Mouse (Mus musculus): ENCODE data around the gene Pdgfb.

Pdgfb gene

GRCm38 (mm10) chr15:80031133-80031532 lies 16.4 kb upstream of the Pdgfb start:
- no peak for DNase-seq

- DNase-seq, result no peak
These were observed 15.6 kb upstream of the Pdgfb start for GRCm38 (mm10) chr15:80030399-80030798.

GRCm38 (mm10) chr15:80028862-80029261 lies 14.1 kb upstream of the Pdgfb start:
- DNase-seq, result no peak

GRCm38 (mm10) chr15:80026689-80027353 lies 12.0 kb upstream of the Pdgfb start:
- no peak for DNase-seq

- no peak for DNase-seq
These were observed 11.3 kb upstream of the Pdgfb start for GRCm38 (mm10) chr15:80026061-80026460.

GRCm38 (mm10) chr15:80025615-80026014 lies 10.8 kb upstream of the Pdgfb start:
- no peak for DNase-seq

GRCm38 (mm10) chr15:80024331-80025313 lies 9.8 kb upstream of the Pdgfb start:
- DNase-seq, result no peak

- DNase-seq, result no peak
These were observed 5.7 kb upstream of the Pdgfb start for GRCm38 (mm10) chr15:80020516-80020915.

- no peak for DNase-seq
These were observed 4.8 kb upstream of the Pdgfb start for GRCm38 (mm10) chr15:80019625-80020024.

- no peak for DNase-seq
These were observed 4.4 kb upstream of the Pdgfb start for GRCm38 (mm10) chr15:80019220-80019619.

GRCm38 (mm10) chr15:80016563-80017301 lies 2.0 kb upstream of the Pdgfb start:
- no peak for DNase-seq

- DNase-seq, result peak; percentile 31
These were observed 605 bp upstream of the Pdgfb start for GRCm38 (mm10) chr15:80015211-80015952.

- no peak for DNase-seq
These were observed 801 bp downstream of the Pdgfb start for GRCm38 (mm10) chr15:80014031-80014320.

GRCm38 (mm10) chr15:80013256-80014030 lies 1.3 kb downstream of the Pdgfb start:
- peak; percentile 45 for DNase-seq

GRCm38 (mm10) chr15:80012527-80013201 lies 2.1 kb downstream of the Pdgfb start:
- DNase-seq, result peak; percentile 90

GRCm38 (mm10) chr15:80011778-80012526 lies 2.8 kb downstream of the Pdgfb start:
- peak; percentile 95 for DNase-seq

- peak; percentile 38 for DNase-seq
These were observed 3.6 kb downstream of the Pdgfb start for GRCm38 (mm10) chr15:80011194-80011593.

- peak; percentile 27 for DNase-seq
These were observed 4.6 kb downstream of the Pdgfb start for GRCm38 (mm10) chr15:80010182-80010558.

GRCm38 (mm10) chr15:80009421-80010181 lies 5.2 kb downstream of the Pdgfb start:
- DNase-seq, result peak; percentile 30

GRCm38 (mm10) chr15:80008461-80008860 lies 6.3 kb downstream of the Pdgfb start:
- no peak for DNase-seq
